Mouse (Mus musculus): Measurements from ENCODE around the gene Dcaf15.

Dcaf15 gene

DNA sequence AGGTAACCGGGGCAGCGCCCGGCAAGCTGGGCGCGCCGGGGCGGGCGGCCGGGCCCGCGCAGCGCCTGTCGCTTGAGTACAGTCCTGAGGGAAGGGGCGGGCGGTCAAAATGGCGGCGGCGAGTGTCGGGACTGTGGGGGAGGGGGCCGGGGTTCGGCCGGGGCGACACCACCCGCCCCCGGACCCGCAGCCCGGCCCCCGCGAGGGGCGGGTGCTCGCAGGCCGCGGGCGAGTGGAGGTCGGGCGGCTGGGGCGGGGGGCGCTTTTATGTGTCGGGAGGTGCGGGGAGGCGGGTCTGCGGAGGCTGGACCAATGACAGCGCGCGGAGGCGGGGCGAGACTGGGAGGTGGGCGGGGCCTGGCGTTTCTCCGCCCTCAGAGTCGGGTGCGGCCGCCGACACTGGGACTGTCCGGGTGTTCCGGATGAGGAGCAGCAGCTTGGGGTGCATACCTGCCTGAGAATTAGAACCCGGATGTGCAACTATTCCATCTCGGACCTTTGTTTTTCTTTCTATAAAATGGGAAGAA, 37.5 kb downstream of the Dcaf15 start:
- in situ Hi-C loops (cut with MboI, MseI): no loop called here

DNA sequence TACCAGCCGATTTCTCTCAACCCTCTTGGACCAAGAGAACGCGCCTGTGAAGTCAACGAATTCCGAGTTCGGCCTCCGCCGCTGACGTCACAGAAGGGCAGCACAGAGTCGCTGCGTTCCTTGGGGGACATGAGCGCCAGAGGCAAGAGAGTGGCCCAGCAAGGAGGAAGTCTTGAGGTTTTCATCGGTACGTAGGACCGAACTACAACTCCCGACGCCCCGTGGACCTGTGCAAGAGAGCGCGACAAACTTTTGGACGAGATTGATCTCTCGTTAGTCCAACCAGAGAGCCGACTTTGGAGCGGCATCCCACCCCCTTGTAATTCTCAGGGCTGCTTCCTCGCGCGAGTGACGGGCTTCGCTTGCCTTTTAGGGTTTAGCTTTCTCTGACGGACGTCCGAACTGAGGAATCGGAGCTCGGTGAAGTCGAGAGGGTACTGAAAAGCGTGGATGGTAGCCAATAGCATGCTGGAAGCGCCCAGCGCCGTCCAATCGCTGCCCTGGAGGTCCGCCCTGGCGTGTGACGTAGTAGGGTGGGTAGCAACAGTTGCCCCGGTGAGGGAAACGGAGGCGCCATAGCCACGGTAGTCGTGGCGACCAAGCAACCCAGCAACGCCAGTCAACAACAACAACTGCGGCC, 38.2 kb downstream of the Dcaf15 start, which contains the start of gene Rfx1:
Gene Rfx1 (plus strand): TSS at position 544 of the 640 bp plus-strand sequence.
- in situ Hi-C loops (cut with MboI, MseI): no loop called here

GRCm38 (mm10) chr8:84065457-84066072, 39.0 kb downstream of the Dcaf15 start:
- in situ Hi-C loops (cut with MboI, MseI): no loop called here

DNA sequence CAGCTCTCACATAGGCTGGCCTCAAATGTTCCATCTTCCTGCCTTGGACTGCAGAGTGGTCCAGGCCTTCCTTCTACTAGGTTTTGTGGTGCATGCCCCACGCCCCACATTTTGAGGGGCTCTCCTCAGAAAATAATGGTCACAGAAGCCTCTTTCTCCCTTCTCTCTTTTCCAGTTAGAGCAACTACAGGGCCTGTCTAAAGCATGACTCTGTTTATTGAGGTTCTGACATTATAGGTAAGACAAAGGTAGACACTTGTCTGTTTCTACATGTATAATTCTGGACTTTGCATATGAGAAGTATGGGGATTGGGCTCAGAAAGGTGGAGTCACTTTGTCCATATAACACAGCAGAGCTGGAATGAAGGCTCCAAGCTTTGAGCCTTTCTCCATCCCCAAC, 39.5 kb downstream of the Dcaf15 start, which contains the start of gene Gm10643:
Gene Gm10643 (minus strand): TSS at position 101 of the 400 bp plus-strand sequence.
- in situ Hi-C loops (cut with MboI, MseI): no loop called here

DNA sequence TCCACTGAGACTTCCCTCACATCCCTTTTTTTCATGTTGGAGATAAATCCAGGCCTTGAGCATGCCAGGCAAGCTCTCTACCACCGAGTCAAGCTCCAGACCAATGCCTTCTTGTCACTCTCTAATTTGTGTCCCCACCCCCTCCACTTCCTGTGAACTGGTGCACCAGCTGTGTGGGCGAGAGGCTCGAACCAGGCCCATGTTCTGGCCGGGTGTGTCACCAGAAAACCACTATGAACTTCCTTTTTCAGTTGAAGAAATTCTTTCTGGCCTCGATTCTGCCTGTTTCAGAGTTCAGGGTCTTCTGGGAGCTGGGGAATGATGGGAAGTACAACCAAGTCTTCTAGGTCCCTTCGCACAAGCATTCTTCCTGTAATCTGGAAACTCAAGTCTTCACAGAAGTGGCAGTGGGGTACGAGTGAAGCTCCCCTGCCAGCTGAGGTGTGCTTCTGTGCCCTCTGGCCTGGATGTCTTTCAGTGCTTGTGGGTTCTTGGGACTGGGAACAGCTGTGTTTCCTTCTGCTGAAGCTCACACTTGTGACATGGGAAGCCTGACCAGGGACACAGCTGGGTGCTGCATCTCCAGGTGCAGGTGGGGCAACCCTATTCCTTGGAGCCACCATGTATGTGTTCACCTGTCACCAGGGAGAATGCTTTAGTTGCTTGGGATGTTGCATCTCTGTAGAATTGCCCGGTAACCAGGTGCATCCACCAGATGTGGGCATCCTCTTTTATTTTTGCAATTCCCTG, 40.5 kb downstream of the Dcaf15 start:
- in situ Hi-C loops (cut with MboI, MseI): no loop called here

DNA sequence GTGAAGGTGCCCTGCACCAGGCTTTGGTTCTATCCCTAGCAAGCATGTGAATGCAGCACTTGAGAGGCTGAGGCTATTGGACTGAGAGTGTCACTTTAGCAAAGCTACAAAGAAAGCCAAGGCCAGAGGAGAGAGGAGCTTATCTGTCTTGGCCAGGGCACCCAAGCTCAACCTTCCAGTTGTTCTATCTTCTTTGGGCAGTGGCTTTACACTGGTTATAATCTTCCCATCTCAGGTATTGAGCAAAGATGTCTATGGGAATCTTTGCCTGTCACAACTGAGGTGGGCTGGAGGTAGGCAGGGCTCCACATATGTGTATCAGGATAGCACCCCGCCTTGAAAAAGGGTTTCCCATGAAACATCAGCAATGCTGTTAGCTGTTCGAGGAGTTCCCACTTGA, 44.3 kb downstream of the Dcaf15 start:
- in situ Hi-C loops (cut with MboI, MseI): no loop called here

- in situ Hi-C loops (cut with MboI, MseI): no loop called here
Observed at GRCm38 (mm10) chr8:84059226-84059625, 45.3 kb downstream of the Dcaf15 start.

DNA sequence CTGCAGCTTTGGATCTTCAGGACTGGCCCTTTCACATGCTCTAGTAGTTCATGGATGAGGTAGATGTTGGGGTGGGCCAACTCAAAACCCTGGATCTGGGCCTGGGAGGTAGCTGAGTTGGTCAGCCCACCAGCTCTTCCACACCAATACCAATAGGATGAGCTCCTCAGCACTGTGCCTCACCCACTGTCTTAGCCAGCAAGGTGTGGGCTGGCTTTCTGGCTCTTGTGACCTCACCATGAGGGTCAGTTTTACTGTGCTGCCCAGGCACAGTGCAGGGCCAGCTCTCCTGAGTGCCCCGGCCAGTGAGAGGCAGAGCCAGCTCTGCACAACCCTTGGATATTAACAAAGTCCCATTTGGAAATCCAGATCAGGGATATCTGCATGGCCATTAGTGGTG, 46.7 kb downstream of the Dcaf15 start:
- in situ Hi-C loops (cut with MboI, MseI): no loop called here

GRCm38 (mm10) chr8:84053229-84053628, 51.3 kb downstream of the Dcaf15 start:
- in situ Hi-C loops (cut with MboI, MseI): no loop called here

DNA sequence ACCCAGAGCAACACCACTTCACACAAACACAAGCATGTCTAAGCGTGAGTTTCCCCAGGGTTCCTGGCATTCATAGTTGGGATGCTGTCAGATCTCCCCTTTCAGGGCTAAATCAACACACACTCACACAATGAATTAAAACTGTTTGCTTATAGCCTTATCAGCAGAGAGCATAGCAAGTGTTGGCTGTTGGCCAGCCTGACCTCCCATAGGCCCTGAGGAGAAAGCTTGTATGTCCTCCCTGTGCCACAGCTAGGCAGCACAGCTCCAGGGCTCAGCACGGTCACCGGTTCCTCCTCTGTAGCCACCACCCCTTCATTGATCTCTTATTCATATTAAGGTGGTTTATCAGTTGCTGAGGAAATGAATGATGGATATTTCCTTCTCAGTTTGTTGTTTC, 51.8 kb downstream of the Dcaf15 start:
- in situ Hi-C loops (cut with MboI, MseI): no loop called here

DNA sequence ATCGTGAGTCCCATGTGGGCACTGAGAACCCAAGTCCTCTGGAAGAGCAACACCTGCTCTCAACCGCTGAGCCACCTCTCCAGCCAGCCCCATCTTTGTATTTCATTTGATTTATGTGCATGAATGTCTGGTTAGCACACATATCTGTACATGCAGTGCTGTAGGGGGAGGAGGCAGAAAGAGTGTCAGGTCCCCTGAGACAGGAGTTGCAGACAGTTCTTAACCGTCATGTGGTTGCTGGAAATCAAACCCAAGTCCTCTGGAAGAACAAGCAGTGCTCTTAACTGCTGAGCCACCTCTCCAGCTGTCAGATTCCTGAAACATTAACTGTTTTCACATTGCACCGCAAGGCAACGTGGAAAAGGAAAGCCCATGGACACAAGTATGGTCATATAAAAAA, 56.4 kb downstream of the Dcaf15 start:
- in situ Hi-C loops (cut with MboI, MseI): no loop called here

Measured in T-helper 2 cell (primary cell).